Mouse (Mus musculus): ENCODE results near the gene Hivep3.

Hivep3 gene

GRCm38 (mm10) chr4:119837505-119838065, 104.0 kb downstream of the Hivep3 start:
- no peaks in the 10 kb centered on the region for H3K9me3 ChIP-seq (ENCODE audit: low read length)
- H3K36me3 ChIP-seq (ENCODE audit: insufficient read depth, low read length): no peaks in the 10 kb centered on the region
- TF ChIP-seq POU5F1 (IDR thresholded peaks at IDR 0.05; ENCODE audit: borderline replicate concordance, low read length) (no peak), NANOG (IDR thresholded peaks at IDR 0.05; ENCODE audit: borderline replicate concordance, low read length) (no peak), CTCF (conservative IDR thresholded peaks at IDR 0.05; ENCODE audit: low read length) (no peak)
- no peak overlapping the region for H3K4me3 ChIP-seq (replicated peaks; ENCODE audit: low read length)
- H3K27me3 ChIP-seq (ENCODE audit: insufficient read depth, low read length): no peaks in the 10 kb centered on the region
- peaks cover 13% of the 10 kb centered on the region for H3K4me1 ChIP-seq (replicated peaks; ENCODE audit: low read depth, low read length)

GRCm38 (mm10) chr4:119838308-119838707, 104.7 kb downstream of the Hivep3 start:
- H3K27me3 ChIP-seq (ENCODE audit: insufficient read depth, low read length): no peaks in the 10 kb centered on the region
- no peaks in the 10 kb centered on the region for H3K9me3 ChIP-seq (ENCODE audit: low read length)
- TF ChIP-seq POU5F1 (IDR thresholded peaks at IDR 0.05; ENCODE audit: borderline replicate concordance, low read length) (no peak), NANOG (IDR thresholded peaks at IDR 0.05; ENCODE audit: borderline replicate concordance, low read length) (no peak), CTCF (conservative IDR thresholded peaks at IDR 0.05; ENCODE audit: low read length) (no peak)
- no peak overlapping the region for H3K4me3 ChIP-seq (replicated peaks; ENCODE audit: low read length)
- H3K4me1 ChIP-seq (replicated peaks; ENCODE audit: low read depth, low read length): peaks cover 13% of the 10 kb centered on the region
- no peaks in the 10 kb centered on the region for H3K36me3 ChIP-seq (ENCODE audit: insufficient read depth, low read length)

GRCm38 (mm10) chr4:119843294-119843693, 109.7 kb downstream of the Hivep3 start:
- H3K9me3 ChIP-seq (ENCODE audit: low read length): no peaks in the 10 kb centered on the region
- TF ChIP-seq POU5F1 (IDR thresholded peaks at IDR 0.05; ENCODE audit: borderline replicate concordance, low read length) (no peak), NANOG (IDR thresholded peaks at IDR 0.05; ENCODE audit: borderline replicate concordance, low read length) (no peak), CTCF (conservative IDR thresholded peaks at IDR 0.05; ENCODE audit: low read length) (no peak)
- H3K36me3 ChIP-seq (ENCODE audit: insufficient read depth, low read length): no peaks in the 10 kb centered on the region
- H3K27me3 ChIP-seq (ENCODE audit: insufficient read depth, low read length): no peaks in the 10 kb centered on the region
- H3K4me3 ChIP-seq (replicated peaks; ENCODE audit: low read length): no peak overlapping the region
- H3K4me1 ChIP-seq (replicated peaks; ENCODE audit: low read depth, low read length): no peaks in the 10 kb centered on the region

GRCm38 (mm10) chr4:119844267-119844666, 110.7 kb downstream of the Hivep3 start:
- Histone ChIP-seq H3K9me3 (ENCODE audit: low read length) (no peaks in the 10 kb centered on the region), H3K4me3 (replicated peaks; ENCODE audit: low read length) (no peak overlapping the region), H3K27me3 (ENCODE audit: insufficient read depth, low read length) (no peaks in the 10 kb centered on the region), H3K4me1 (replicated peaks; ENCODE audit: low read depth, low read length) (no peaks in the 10 kb centered on the region), H3K36me3 (ENCODE audit: insufficient read depth, low read length) (no peaks in the 10 kb centered on the region)
- TF ChIP-seq POU5F1 (IDR thresholded peaks at IDR 0.05; ENCODE audit: borderline replicate concordance, low read length) (no peak), CTCF (conservative IDR thresholded peaks at IDR 0.05; ENCODE audit: low read length) (no peak), NANOG (IDR thresholded peaks at IDR 0.05; ENCODE audit: borderline replicate concordance, low read length) (no peak)

GRCm38 (mm10) chr4:119845596-119846161, 112.1 kb downstream of the Hivep3 start:
- H3K27me3 ChIP-seq (ENCODE audit: insufficient read depth, low read length): no peaks in the 10 kb centered on the region
- H3K4me1 ChIP-seq (replicated peaks; ENCODE audit: low read depth, low read length): no peaks in the 10 kb centered on the region
- no peaks in the 10 kb centered on the region for H3K36me3 ChIP-seq (ENCODE audit: insufficient read depth, low read length)
- no peaks in the 10 kb centered on the region for H3K9me3 ChIP-seq (ENCODE audit: low read length)
- no peak overlapping the region for H3K4me3 ChIP-seq (replicated peaks; ENCODE audit: low read length)
- no peak for TF ChIP-seq NANOG (IDR thresholded peaks at IDR 0.05; ENCODE audit: borderline replicate concordance, low read length)
- no peak for TF ChIP-seq POU5F1 (IDR thresholded peaks at IDR 0.05; ENCODE audit: borderline replicate concordance, low read length)
- no peak for TF ChIP-seq CTCF (conservative IDR thresholded peaks at IDR 0.05; ENCODE audit: low read length)

- no peaks in the 10 kb centered on the region for H3K27me3 ChIP-seq (ENCODE audit: insufficient read depth, low read length)
- H3K4me3 ChIP-seq (replicated peaks; ENCODE audit: low read length): no peak overlapping the region
- H3K4me1 ChIP-seq (replicated peaks; ENCODE audit: low read depth, low read length): peaks cover 7% of the 10 kb centered on the region
- no peaks in the 10 kb centered on the region for H3K9me3 ChIP-seq (ENCODE audit: low read length)
- TF ChIP-seq POU5F1 (IDR thresholded peaks at IDR 0.05; ENCODE audit: borderline replicate concordance, low read length) (no peak), NANOG (IDR thresholded peaks at IDR 0.05; ENCODE audit: borderline replicate concordance, low read length) (no peak), CTCF (conservative IDR thresholded peaks at IDR 0.05; ENCODE audit: low read length) (no peak)
- no peaks in the 10 kb centered on the region for H3K36me3 ChIP-seq (ENCODE audit: insufficient read depth, low read length)
These were observed 118.9 kb downstream of the Hivep3 start for GRCm38 (mm10) chr4:119852483-119852882.

- Histone ChIP-seq H3K4me3 (replicated peaks; ENCODE audit: low read length) (no peak overlapping the region), H3K4me1 (replicated peaks; ENCODE audit: low read depth, low read length) (peaks cover 7% of the 10 kb centered on the region), H3K27me3 (ENCODE audit: insufficient read depth, low read length) (no peaks in the 10 kb centered on the region; the same call in 1 of the 2 replicates), H3K36me3 (ENCODE audit: insufficient read depth, low read length) (no peaks in the 10 kb centered on the region), H3K9me3 (ENCODE audit: low read length) (no peaks in the 10 kb centered on the region)
- no peak for TF ChIP-seq CTCF (conservative IDR thresholded peaks at IDR 0.05; ENCODE audit: low read length)
- no peak for TF ChIP-seq POU5F1 (IDR thresholded peaks at IDR 0.05; ENCODE audit: borderline replicate concordance, low read length)
- no peak for TF ChIP-seq NANOG (IDR thresholded peaks at IDR 0.05; ENCODE audit: borderline replicate concordance, low read length)
These were observed 120.9 kb downstream of the Hivep3 start for GRCm38 (mm10) chr4:119854307-119855144.

- no peaks in the 10 kb centered on the region for H3K36me3 ChIP-seq (ENCODE audit: insufficient read depth, low read length)
- H3K27me3 ChIP-seq (ENCODE audit: insufficient read depth, low read length): peaks cover 11% of the 10 kb centered on the region
- H3K4me1 ChIP-seq (replicated peaks; ENCODE audit: low read depth, low read length): no peaks in the 10 kb centered on the region
- H3K9me3 ChIP-seq (ENCODE audit: low read length): no peaks in the 10 kb centered on the region
- TF ChIP-seq CTCF (conservative IDR thresholded peaks at IDR 0.05; ENCODE audit: low read length) (no peak), NANOG (IDR thresholded peaks at IDR 0.05; ENCODE audit: borderline replicate concordance, low read length) (no peak), POU5F1 (IDR thresholded peaks at IDR 0.05; ENCODE audit: borderline replicate concordance, low read length) (no peak)
- no peak overlapping the region for H3K4me3 ChIP-seq (replicated peaks; ENCODE audit: low read length)
These were observed 125.9 kb downstream of the Hivep3 start for GRCm38 (mm10) chr4:119859454-119859853.
